15 mouse cellular contexts compared by ENCODE assay signal in the genomic region with DNA sequence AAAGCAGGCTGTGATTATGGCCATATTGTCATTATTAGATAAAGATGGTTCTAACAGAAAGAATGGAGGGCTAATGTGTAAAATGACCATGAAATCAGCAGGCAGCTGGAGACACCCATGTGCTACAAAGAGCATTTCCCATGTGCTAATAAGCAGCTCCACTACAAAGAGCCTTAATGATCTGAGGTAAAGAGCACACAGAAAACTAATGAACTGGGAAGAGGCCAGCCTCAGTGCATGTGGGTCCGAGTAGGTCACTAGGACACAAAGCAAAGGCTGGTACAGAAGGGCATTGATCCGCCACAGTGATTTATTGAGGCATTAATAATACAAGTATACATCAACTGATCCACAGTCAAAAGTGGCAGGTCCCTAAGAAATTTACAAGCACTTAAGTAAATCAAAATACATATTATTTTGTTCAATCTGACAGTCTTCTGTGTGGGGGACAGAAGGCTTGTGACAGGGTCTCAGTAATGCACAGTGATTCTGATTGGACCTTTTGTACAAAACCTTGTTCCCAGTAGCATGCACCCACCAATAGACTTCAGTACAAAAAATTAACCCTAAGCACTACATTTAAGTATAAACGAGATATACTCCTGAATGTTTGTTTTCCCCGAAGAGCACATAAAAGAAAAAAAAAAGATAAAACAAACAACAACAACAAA.
A peak's percentile ranks its signal among the peaks of the same experiment; 100 is the strongest.
DNase-seq lines count a peak whose midpoint lies in the region; ATAC-seq and TF ChIP-seq lines count a peak whose summit lies in the region.
"Had no signal": no experiment of that assay in that cellular context is flagged by ENCODE, and none has a peak within 500 bp of the region (broad histone marks: within the 10 kb centered on the region; RNA-seq: fewer than 3 reads in every experiment).

No protein-coding gene starts in this region.

- intact Hi-C loops in heart, postnatal 25 days (cut with DNase I), result no loop called here

- peak; percentile 90 for ATAC-seq in hindbrain, embryonic 12.5 days (ENCODE audit: low FRiP score)
- peak; percentile 12; the same call in 1 of the 2 replicates for ATAC-seq in midbrain, embryonic 16.5 days
- ATAC-seq in lung, postnatal 0 days, result no peak
- ATAC-seq: inflammation-experienced regulatory T-cells, adult 6 months had no signal

- 38% methylated on average over 4 of the region's 4 CpGs for WGBS in forebrain, embryonic 10.5 days
- 53% methylated on average over 4 of the region's 4 CpGs for WGBS in hindbrain, embryonic 12.5 days
- WGBS in midbrain, embryonic 16.5 days, result 43% methylated on average over 4 of the region's 4 CpGs
- WGBS in lung, postnatal 0 days, result 79% methylated on average over 4 of the region's 4 CpGs

- no peak for TF ChIP-seq CTCF in lung, postnatal 0 days (IDR thresholded peaks at IDR 0.05)

- H3K9ac ChIP-seq in hindbrain, embryonic 12.5 days, result no peak overlapping the region
- no peak overlapping the region for H3K9ac ChIP-seq in midbrain, embryonic 16.5 days (ENCODE audit: low read depth, low read length)
- no peak overlapping the region for H3K9ac ChIP-seq in lung, postnatal 0 days (replicated peaks; ENCODE audit: low read depth)

- peaks cover 29% of the 10 kb centered on the region for H3K4me1 ChIP-seq in forebrain, embryonic 10.5 days
- peaks cover 6% of the 10 kb centered on the region; the same call in 1 of the 2 replicates for H3K4me1 ChIP-seq in hindbrain, embryonic 12.5 days
- no peaks in the 10 kb centered on the region for H3K4me1 ChIP-seq in midbrain, embryonic 16.5 days (ENCODE audit: control insufficient read depth, insufficient read depth, low read length)
- H3K4me1 ChIP-seq in lung, postnatal 0 days (ENCODE audit: insufficient read depth, low read depth, low read length), result no peaks in the 10 kb centered on the region
- H3K4me1 ChIP-seq: megakaryocyte, embryonic 14.5 days had no signal

- no peak overlapping the region for H3K4me2 ChIP-seq in hindbrain, embryonic 12.5 days (replicated peaks)
- H3K4me2 ChIP-seq in midbrain, embryonic 16.5 days (ENCODE audit: low read length), result no peak overlapping the region
- H3K4me2 ChIP-seq in lung, postnatal 0 days (replicated peaks; ENCODE audit: low read depth, low read length), result no peak overlapping the region

- H3K4me3 ChIP-seq in forebrain, embryonic 10.5 days, result no peak overlapping the region
- H3K4me3 ChIP-seq in hindbrain, embryonic 12.5 days, result no peak overlapping the region
- H3K4me3 ChIP-seq in midbrain, embryonic 16.5 days (ENCODE audit: low read depth, low read length), result no peak overlapping the region
- H3K4me3 ChIP-seq in lung, postnatal 0 days (ENCODE audit: low read depth, low read length), result no peak overlapping the region

- H3K9me3 ChIP-seq in forebrain, embryonic 10.5 days, result no peaks in the 10 kb centered on the region
- no peaks in the 10 kb centered on the region for H3K9me3 ChIP-seq in hindbrain, embryonic 12.5 days (replicated peaks)
- H3K9me3 ChIP-seq in midbrain, embryonic 16.5 days (replicated peaks; ENCODE audit: control insufficient read depth, low read length, poor library complexity, severe bottlenecking), result no peaks in the 10 kb centered on the region
- H3K9me3 ChIP-seq in lung, postnatal 0 days (ENCODE audit: low read length), result no peaks in the 10 kb centered on the region
- H3K9me3 ChIP-seq: megakaryocyte, embryonic 14.5 days had no signal

- H3K27me3 ChIP-seq in forebrain, embryonic 10.5 days (ENCODE audit: poor library complexity, severe bottlenecking), result peaks cover 30% of the 10 kb centered on the region
- H3K27me3 ChIP-seq in hindbrain, embryonic 12.5 days, result peaks cover 32% of the 10 kb centered on the region
- no peaks in the 10 kb centered on the region for H3K27me3 ChIP-seq in midbrain, embryonic 16.5 days (ENCODE audit: control insufficient read depth, insufficient read depth, low read depth, low read length)
- H3K27me3 ChIP-seq in lung, postnatal 0 days (replicated peaks; ENCODE audit: insufficient read depth, low read length), result no peaks in the 10 kb centered on the region
- H3K27me3 ChIP-seq: CH12.LX; megakaryocyte, embryonic 14.5 days had no signal

- H3K36me3 ChIP-seq in forebrain, embryonic 10.5 days (replicated peaks), result no peaks in the 10 kb centered on the region
- no peaks in the 10 kb centered on the region for H3K36me3 ChIP-seq in hindbrain, embryonic 12.5 days
- H3K36me3 ChIP-seq in midbrain, embryonic 16.5 days (ENCODE audit: control insufficient read depth, insufficient read depth, low read length), result no peaks in the 10 kb centered on the region
- no peaks in the 10 kb centered on the region for H3K36me3 ChIP-seq in lung, postnatal 0 days (ENCODE audit: insufficient read depth, low read length)

- TF ChIP-seq EP300 in lung, postnatal 0 days (IDR thresholded peaks at IDR 0.05), result no peak

- peak overlapping the region; percentile 72; the same call in 1 of the 2 replicates for H3K27ac ChIP-seq in forebrain, embryonic 10.5 days
- H3K27ac ChIP-seq in hindbrain, embryonic 12.5 days, result no peak overlapping the region
- no peak overlapping the region; the same call in 1 of the 2 replicates for H3K27ac ChIP-seq in midbrain, embryonic 16.5 days (ENCODE audit: low read length)
- no peak overlapping the region for H3K27ac ChIP-seq in lung, postnatal 0 days (ENCODE audit: low read length)
- H3K27ac ChIP-seq: kidney, postnatal 0 days had no signal

- peak; percentile 29 for DNase-seq in embryo, embryonic 11 days
- peak; percentile 41 for DNase-seq in forebrain, embryonic 10.5 days (ENCODE audit: extremely low spot score, low spot score)
- no peak for DNase-seq in lung, postnatal 0 days (ENCODE audit: low spot score)
- no peak for DNase-seq in spleen, postnatal 10 days (ENCODE audit: low spot score in 2 of 2)
- DNase-seq in cerebellum, adult 11 months, result no peak
- no peak for DNase-seq in heart, postnatal 25 days (ENCODE audit: low spot score)
- DNase-seq: cerebellum, adult 2 months; right cerebral cortex, postnatal 14 days; thymus, adult 18-20 months had no signal

Comparison
In these comparisons a context has a peak if more than half of its experiments do, and no peak if none do; other contexts are left out.
1. DNase-seq: peak in embryo, embryonic 11 days (single experiment) and forebrain, embryonic 10.5 days (single experiment); none in lung, postnatal 0 days (single experiment), spleen, postnatal 10 days (0 of 2), cerebellum, adult 11 months (single experiment) and heart, postnatal 25 days (single experiment).